Mouse (Mus musculus) heart, adult 9 months (tissue): Measurements from ENCODE around the gene Fdps.
"Not testable (repeated sequence)": the region's sequence is repeated elsewhere in the genome, so short reads cannot be mapped to it uniquely, and the experiment has no call there.

ENCODE experiments used
- DNase-seq, 2 experiments: peaks; one replicate each; pipeline ENCODE4 v3.0.0; 2022; ENCODE audit warnings: low spot score in 2 of 2

Fdps gene

GRCm38 (mm10) chr3:89102495-89103290, 934 bp upstream of the Fdps start:
- DNase-seq: no peak

- DNase-seq: no peak
These were observed 324 bp downstream of the Fdps start for GRCm38 (mm10) chr3:89101459-89101811.

- DNase-seq: no peak
These were observed 948 bp downstream of the Fdps start, which contains the start of gene Gm43738 for GRCm38 (mm10) chr3:89100811-89101210. Gene Gm43738, minus strand, starts transcription at chr3:89101099.

GRCm38 (mm10) chr3:89094021-89094420, 7.7 kb downstream of the Fdps start:
- no peak for DNase-seq

GRCm38 (mm10) chr3:89093175-89093574, 8.6 kb downstream of the Fdps start, which contains the start of gene Rusc1:
Gene Rusc1, minus strand, starts transcription at chr3:89093311.
- peak; percentile 79 to 84 for DNase-seq

GRCm38 (mm10) chr3:89092509-89093090, 9.2 kb downstream of the Fdps start:
- DNase-seq: no peak

GRCm38 (mm10) chr3:89091811-89092508, 9.8 kb downstream of the Fdps start:
- no peak for DNase-seq

- DNase-seq: peak; percentile 79 to 83
These were observed 10.8 kb downstream of the Fdps start for GRCm38 (mm10) chr3:89090694-89091655.

- peak; percentile 93 to 95 for DNase-seq
These were observed 11.7 kb downstream of the Fdps start for GRCm38 (mm10) chr3:89089882-89090591.

GRCm38 (mm10) chr3:89088974-89089373, 12.8 kb downstream of the Fdps start:
- DNase-seq: no peak

- peak in 1 of 2 experiments; percentile 59 for DNase-seq
These were observed 14.2 kb downstream of the Fdps start for GRCm38 (mm10) chr3:89087338-89088110.

- no peak for DNase-seq
These were observed 17.0 kb downstream of the Fdps start for GRCm38 (mm10) chr3:89084654-89085190.

GRCm38 (mm10) chr3:89084133-89084532, 17.6 kb downstream of the Fdps start:
- DNase-seq: no peak

- not testable (repeated sequence) for DNase-seq
These were observed 19.5 kb downstream of the Fdps start for GRCm38 (mm10) chr3:89082287-89082686.

- no peak for DNase-seq
These were observed 24.4 kb downstream of the Fdps start for GRCm38 (mm10) chr3:89077383-89077782.

GRCm38 (mm10) chr3:89067265-89067664, 34.5 kb downstream of the Fdps start:
- DNase-seq: no peak

GRCm38 (mm10) chr3:89061696-89062095, 40.1 kb downstream of the Fdps start:
- DNase-seq: no peak

GRCm38 (mm10) chr3:89058783-89059182, 43.0 kb downstream of the Fdps start:
- DNase-seq: no peak

- no peak for DNase-seq
These were observed 43.4 kb downstream of the Fdps start for GRCm38 (mm10) chr3:89058361-89058760.
